Comparison of ENCODE assay signal across 9 mouse cellular contexts in genomic region chr2:72287142-72287541, GRCm38 (mm10). TPM values are rescaled to one million over a fixed set of nuclear protein-coding genes. Genes with fewer than 3 reads are reported as not detected.
DNase-seq lines count a peak whose midpoint lies in the region; ATAC-seq lines count a peak whose summit lies in the region.
"Had no signal": no experiment of that assay in that cellular context is flagged by ENCODE, and none has a peak within 500 bp of the region (broad histone marks: within the 10 kb centered on the region; RNA-seq: fewer than 3 reads in every experiment).

No protein-coding gene starts in this region.

- no peaks in the 10 kb centered on the region; the same call in 1 of the 2 replicates for H3K36me3 ChIP-seq in heart, embryonic 15.5 days
- H3K36me3 ChIP-seq: limb, embryonic 15.5 days had no signal

- peak; percentile 59 for DNase-seq in adrenal gland, postnatal 10 days
- no peak for DNase-seq in adrenal gland, postnatal 25 days
- peak; percentile 78 for DNase-seq in NIH3T3 (ENCODE audit: low read depth)
- peak; percentile 59 for DNase-seq in lung, postnatal 10 days
- DNase-seq in cerebellum, postnatal 36 days, result no peak
- DNase-seq in ovary, adult 18-20 months (ENCODE audit: low spot score), result no peak
- no peak for DNase-seq in kidney, adult 11 months

- no peaks in the 10 kb centered on the region for H3K9me3 ChIP-seq in heart, embryonic 15.5 days (replicated peaks)
- H3K9me3 ChIP-seq: limb, embryonic 15.5 days had no signal

- H3K27me3 ChIP-seq in heart, embryonic 15.5 days, result no peaks in the 10 kb centered on the region
- H3K27me3 ChIP-seq: limb, embryonic 15.5 days had no signal

- no peak for ATAC-seq in heart, embryonic 15.5 days (replicated peaks; ENCODE audit: insufficient number of reproducible peaks, insufficient read depth, low FRiP score, low read depth)

- H3K4me1 ChIP-seq in heart, embryonic 15.5 days (replicated peaks), result peaks cover 38% of the 10 kb centered on the region

- H3K4me2 ChIP-seq in heart, embryonic 15.5 days, result peak overlapping the region; percentile 55

- peak overlapping the region; percentile 32 for H3K4me3 ChIP-seq in heart, embryonic 15.5 days

- peak overlapping the region; percentile 69 for H3K27ac ChIP-seq in heart, embryonic 15.5 days

- peak overlapping the region; percentile 27; the same call in 1 of the 2 replicates for H3K9ac ChIP-seq in heart, embryonic 15.5 days
- H3K9ac ChIP-seq: limb, embryonic 15.5 days had no signal

- WGBS in heart, embryonic 15.5 days, result 22% methylated on average over 4 of the region's 4 CpGs

RNA-seq across cellular contexts. Expression of gene Map3k20, which starts 1.7 kb away (rescaled TPM):
- total RNA-seq in adrenal gland, postnatal 10 days (2021), result 10 to 100 TPM; 40.6 to 61.7 TPM
- 28.2 and 36.1 TPM in 2 replicates for total RNA-seq in adrenal gland, postnatal 25 days (2021)
- 46.4 and 47.4 TPM in 2 replicates for polyA plus RNA-seq in heart, embryonic 15.5 days (2015; fragmentation: Nextera tagmentation; extraction: Ambion mirVana)

Comparison
In these comparisons a context has a peak if more than half of its experiments do, and no peak if none do; other contexts are left out.
1. DNase-seq: peak in adrenal gland, postnatal 10 days (single experiment), NIH3T3 (single experiment) and lung, postnatal 10 days (single experiment); none in adrenal gland, postnatal 25 days (single experiment), cerebellum, postnatal 36 days (0 of 2), ovary, adult 18-20 months (single experiment) and kidney, adult 11 months (single experiment).